Mouse (Mus musculus): ENCODE measurements around the gene Gm11444.

DNA sequence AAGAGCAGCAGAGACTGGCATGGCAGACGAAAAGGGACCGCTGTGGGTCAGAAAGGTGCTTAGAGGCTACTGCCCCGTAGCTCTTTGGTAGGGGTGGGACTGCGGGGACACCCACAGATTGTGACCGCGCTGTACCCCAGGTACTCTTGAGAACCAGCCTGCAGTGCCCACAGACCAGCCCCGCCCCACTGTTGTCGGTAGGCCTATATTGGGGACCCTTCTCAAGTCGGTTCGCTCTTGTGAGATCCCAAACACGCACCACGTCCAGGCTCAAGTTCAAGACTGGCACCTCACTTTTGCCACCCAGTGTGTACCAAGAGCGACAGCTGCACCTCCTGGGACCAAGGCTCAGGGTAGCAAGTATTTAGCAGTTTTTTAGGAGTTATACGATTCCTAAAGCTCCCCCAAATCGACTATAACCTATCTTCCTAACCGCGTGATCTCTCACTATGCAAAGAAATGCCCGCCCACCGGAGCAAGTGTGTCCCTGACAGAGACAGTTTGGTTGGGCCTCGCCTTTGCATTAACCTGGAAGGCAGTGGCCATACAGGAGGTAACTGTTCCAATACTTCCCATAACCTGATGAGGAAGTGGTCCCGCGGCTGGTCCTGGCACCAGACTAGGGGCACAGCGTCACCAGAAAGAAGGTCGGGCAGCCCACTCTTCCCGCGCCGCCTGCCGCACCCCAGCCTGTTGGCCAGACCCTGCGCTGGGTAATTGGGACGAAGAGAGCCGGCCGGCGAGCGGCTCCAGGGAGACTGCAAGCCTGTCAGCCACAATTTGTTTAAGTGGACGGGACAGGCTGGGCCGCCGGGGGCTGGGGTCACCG is 21.2 kb downstream of the Gm11444 start:
- no peak for TF ChIP-seq CTCF (IDR thresholded peaks at IDR 0.05; ENCODE audit: control insufficient read depth, insufficient read depth, insufficient replicate concordance, low read depth, low read length)
- no peak for TF ChIP-seq POLR2A (IDR thresholded peaks at IDR 0.05; ENCODE audit: control insufficient read depth, low read depth, low read length)

Data from testis, adult 2 months (tissue).